Mouse (Mus musculus): ENCODE data around the gene Aqp5.

Aqp5 gene

DNA sequence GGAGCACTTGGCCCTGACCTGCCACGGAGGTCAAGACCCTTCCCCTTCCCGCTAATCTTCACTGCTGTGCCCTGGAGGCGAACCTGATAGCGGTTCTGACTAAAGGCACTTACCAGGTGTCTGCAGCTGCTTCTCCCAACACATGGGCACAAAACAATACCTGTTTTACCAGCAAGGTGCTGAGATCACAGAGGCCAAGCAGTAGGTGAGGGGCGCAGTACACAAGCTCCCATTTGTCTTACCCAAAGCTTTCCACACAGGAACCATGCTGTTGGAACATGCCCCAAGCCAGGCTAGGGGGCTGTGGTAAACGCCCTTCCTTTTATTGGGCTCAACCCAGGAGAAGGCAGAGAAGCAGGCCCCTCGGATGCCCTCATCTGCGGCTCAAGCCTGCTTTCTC is 7.0 kb downstream of the Aqp5 start:
- DNase-seq = no peak

DNA sequence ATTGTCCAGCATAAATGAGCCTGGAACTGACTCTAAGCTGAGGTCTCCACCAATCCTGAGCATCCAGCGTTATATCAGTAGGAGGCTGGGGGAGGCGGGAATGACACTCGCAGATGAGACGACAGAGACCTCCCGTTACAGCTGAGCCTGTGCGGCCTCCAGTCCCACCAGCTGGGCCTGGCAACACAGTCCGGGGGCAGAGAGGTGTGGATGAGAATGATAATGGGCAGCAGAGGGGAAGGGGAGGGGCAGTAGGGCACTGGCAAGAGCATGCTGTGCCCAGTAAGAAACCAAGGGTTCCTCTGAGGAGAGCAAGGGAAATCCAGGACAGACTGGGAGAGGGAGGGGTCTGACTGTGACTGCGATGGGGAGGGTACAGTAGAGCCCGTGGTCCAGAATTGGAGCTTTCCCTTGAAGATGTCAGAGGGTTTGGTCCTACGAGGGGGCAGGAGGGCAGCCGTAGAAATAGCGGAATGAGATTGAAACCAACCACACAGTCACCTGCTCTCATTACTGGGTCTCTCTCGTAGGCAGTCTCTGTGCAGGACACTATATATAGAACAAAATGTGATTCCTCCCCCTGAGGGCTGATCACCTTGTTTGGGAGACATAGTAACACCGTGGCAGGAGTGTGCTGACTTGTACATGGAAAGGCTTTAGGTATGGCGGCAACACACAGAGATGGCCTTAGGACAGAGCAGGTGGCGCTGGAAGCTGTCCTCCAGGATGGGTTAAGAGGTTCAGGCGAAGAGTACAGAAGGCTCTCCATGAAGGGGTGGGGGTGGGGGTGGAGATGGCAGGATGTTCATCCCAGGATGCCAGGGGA is 8.9 kb downstream of the Aqp5 start:
- DNase-seq = no peak

GRCm38 (mm10) chr15:99600986-99601822 is 10.6 kb downstream of the Aqp5 start, which contains the start of gene Aqp6:
Aqp6 (plus strand) TSS chr15:99601400.
- DNase-seq = no peak

GRCm38 (mm10) chr15:99601823-99602120 is 11.2 kb downstream of the Aqp5 start:
- no peak for DNase-seq

GRCm38 (mm10) chr15:99602206-99602820 is 11.7 kb downstream of the Aqp5 start:
- no peak for DNase-seq

GRCm38 (mm10) chr15:99603216-99603615 is 12.6 kb downstream of the Aqp5 start:
- no peak for DNase-seq

GRCm38 (mm10) chr15:99605595-99605994 is 15.0 kb downstream of the Aqp5 start:
- DNase-seq = no peak

GRCm38 (mm10) chr15:99606515-99606914 is 15.9 kb downstream of the Aqp5 start:
- DNase-seq = no peak

- DNase-seq = no peak
Measured at GRCm38 (mm10) chr15:99607388-99608113, 17.0 kb downstream of the Aqp5 start.

DNA sequence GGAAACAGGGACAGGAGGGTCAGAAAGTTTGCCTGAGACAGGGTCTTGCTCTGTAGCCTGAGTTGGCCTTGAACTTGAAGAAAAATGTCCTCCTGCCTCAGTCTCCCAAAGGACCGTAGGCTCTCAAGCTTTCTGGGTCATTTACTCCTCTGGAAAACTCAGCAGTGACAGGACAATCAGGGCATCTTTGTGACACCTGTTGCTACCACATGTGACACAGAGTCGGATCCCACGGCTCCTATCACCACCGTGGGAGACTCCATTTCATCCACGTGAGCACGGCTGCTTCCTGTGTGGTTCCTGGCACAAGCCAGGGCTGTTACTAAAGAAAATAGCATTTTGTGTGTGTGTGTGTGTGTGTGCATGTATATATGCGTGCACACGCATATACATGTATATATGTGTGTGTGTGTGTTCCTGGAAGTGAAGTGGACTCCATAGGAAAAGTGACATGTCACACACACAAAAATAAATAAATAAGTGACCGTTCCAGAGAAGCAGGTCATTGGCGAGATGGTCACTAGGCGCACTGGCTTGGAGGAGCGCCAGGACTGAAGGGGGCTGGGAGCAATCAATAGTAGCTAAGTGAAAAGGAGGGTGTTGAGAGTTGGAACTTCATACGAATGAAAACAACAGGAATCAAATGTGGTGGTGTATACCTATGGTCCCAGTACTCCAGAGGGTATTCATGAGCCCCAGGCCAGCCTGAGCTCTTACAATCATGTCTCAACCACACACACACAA is 18.0 kb downstream of the Aqp5 start:
- DNase-seq = no peak

- DNase-seq = no peak
Measured at GRCm38 (mm10) chr15:99611563-99611962, 21.0 kb downstream of the Aqp5 start.

DNA sequence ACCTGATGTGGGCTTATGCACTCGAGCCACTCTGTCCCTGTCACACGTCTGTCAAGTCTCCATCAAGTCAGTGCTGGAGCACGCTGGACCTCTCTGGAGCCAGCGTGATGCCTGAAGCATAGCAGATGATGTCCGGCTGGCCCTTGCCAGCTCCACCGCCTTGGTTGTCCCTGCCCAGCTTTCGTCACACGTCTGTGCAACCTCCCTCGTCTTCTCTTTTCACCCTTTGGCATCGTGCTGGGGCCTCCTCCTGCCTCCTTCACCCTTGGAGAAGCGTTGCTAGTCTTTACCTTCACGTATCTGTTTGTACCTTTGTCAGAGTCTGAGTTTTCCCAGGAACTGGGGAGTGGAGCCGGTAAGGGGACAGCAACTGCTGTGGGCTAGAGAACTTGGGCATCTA is 23.7 kb downstream of the Aqp5 start:
- DNase-seq = no peak

DNA sequence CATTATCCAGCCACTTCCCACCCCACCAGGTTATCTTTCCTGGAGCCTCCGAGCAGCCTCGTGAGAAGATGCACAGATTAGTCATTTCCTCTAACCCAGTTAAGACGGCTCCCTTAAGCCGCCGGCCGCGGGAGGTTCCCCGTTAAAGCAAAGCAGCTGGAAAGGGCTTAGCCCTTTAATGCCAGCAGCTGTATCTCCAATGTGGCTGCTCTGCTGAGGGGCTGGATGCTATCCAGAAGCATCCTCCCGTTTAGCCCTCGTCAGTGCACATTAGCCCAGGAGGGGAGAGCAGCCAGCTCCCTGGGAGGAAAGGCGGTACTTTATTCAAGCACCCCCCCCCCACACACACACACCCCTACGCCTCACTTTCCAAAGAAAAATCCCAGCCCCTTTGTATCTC is 24.2 kb downstream of the Aqp5 start:
- DNase-seq = peak; percentile 91

DNA sequence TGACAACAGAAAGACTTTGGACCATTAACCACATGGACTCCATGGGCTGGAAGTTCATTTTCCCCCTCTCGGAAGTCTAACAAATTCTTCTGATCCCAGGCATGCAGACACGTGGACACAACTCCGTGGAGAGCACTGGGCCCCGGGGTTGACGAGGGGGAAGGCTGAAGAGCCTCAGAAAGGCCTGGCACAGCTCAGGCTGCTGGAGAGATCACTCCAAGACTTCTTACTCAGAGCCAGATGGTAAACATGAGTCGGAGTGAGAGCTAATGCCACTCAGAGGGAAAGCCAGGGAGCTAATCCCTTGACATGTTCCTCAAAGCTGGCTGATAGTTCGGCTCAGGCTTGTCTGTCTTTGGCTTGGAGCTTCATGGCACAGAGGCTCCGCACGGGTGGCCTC is 24.7 kb downstream of the Aqp5 start:
- no peak for DNase-seq

DNA sequence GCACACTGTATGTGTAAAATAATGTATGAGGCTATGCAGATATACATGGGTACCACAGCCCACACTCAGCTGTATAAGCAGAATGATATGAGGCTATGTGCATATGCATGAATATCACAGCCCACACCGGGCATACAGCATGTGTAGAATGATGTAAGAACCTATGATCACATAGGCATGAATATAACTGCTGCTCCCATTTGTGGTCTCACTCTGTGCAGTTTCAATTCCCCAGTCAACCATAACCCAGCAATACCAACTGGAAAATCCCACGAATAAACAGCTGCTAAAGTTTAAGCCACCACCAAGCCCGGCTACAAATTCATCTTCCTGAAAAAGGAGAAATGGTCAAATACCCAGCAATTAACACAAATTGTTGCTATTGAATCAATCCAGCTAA is 28.0 kb downstream of the Aqp5 start:
- DNase-seq = no peak

DNA sequence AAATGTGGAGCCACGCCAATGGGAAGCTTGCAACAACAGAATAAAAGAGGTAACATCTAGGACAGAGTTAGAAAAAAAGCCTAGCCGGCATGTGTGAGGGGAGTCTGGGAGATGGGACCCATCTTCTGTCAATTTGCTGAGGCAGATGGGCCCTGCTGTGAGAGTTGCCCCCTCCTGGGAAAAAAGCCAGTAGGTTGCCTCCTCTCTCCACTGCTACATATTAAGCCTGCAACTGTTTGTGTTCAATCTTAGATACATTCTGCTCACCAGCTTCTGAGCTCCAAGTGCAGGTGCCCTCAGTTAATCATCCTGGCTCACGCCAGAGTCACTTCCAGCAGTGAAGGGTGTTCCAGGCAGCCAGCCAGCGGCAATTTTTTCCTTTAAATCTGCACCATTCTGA is 29.2 kb downstream of the Aqp5 start:
- DNase-seq = no peak

GRCm38 (mm10) chr15:99622063-99622462 is 31.5 kb downstream of the Aqp5 start:
- no peak for DNase-seq

DNA sequence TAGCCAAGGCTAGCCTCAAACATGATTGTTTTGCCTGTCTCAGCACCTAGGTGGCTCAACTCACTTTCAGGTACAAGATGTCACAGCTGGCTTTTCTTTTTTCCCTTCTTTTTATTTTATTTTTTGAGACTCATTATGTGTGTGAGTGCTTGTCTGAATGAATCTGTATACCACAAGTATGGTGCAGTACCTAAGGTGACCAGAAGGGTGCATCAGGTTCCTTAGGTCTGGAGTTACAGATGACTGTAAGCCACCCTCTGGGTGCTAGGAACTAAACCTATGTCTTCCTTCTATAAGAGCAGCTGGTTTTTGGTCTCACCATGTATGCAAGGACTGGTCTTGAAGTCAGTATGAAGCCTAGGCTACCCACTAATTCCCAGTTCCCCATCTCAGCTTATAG is 41.0 kb downstream of the Aqp5 start:
- no peak for DNase-seq

- no peak for DNase-seq
Measured at GRCm38 (mm10) chr15:99634702-99635101, 44.1 kb downstream of the Aqp5 start.

DNA sequence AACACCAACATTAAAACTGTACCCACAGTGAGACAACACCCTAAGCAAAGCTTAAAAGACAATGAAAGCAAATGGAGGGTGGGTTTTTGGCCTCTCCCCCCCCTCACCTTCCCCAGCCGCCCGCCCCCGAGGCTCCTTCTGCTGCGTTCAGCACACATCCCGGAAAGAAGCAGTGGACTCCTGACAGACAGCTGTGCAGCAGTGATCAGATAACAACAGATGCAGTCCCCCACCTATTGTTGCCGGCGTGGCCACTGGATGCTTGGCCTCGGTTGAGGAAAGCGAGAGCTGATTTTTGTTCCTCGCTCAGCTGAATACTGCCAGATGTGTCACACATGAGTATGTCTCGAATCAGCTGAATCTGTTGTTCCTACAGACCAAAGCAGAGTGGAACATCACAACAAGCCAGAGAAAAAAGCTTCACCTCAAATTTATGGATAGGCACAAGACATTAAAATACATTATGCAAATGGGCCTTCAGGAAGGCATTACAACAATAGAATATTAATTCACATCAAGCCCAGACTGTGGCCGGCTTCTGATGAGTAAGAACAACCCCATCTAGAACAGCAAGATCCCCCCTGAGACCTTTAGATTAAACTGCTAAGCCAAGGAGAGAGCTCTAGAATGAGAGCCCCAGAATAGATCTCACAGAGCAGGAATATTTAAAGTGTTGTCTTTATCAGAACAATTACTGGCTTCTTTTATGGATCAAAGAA is 47.0 kb downstream of the Aqp5 start:
- DNase-seq = no peak

GRCm38 (mm10) chr15:99638124-99638485 is 47.5 kb downstream of the Aqp5 start:
- DNase-seq = no peak

DNA sequence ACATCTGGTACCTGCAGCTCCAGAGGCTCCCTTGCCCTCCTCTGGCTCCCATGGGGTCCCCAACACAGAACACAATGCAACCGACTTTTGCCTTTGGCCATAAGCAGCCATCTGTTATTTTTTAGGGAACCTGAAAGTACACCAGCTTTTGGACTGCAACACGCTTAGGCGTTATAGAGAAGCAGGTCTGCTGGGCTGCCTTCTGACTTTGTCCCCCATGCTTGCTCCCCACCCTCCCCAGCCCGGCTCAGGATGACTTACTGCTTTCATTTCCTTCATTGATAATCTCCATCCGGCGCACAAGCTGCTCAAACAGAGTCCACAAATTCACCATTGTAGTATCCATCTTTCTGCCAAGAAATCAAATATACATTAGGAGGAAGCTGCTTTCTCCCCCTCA is 52.0 kb downstream of the Aqp5 start:
- no peak for DNase-seq

All from heart, adult 11 months (tissue).